Mouse (Mus musculus): ENCODE measurements around the gene Tex9. TPM values are rescaled to one million over a fixed set of nuclear protein-coding genes. Genes with fewer than 3 reads are reported as not detected.

Tex9 gene
- polyA plus RNA-seq (2017; shearing (Covaris generic)), result 7.5 TPM

DNA sequence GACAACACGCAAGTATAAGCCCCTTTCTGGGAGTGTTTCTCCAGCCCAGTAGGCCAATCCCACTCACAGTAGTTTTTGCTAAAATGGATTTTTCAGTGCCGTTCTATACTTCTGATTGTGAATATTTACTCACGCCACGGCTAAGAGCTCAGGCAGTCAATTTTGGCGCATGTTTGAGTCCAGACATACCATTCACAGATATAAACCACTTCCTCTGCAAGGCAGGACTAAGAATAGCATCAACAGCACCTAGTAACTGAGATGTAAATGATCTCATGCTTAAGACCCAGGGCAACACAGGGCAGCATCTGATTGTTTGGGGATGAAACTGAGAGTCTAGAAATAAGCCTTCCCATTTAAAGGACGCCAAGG is at the start of gene Tex9:
Gene Tex9 (minus strand): TSS at position 19 of the 372 bp plus-strand sequence.

DNA sequence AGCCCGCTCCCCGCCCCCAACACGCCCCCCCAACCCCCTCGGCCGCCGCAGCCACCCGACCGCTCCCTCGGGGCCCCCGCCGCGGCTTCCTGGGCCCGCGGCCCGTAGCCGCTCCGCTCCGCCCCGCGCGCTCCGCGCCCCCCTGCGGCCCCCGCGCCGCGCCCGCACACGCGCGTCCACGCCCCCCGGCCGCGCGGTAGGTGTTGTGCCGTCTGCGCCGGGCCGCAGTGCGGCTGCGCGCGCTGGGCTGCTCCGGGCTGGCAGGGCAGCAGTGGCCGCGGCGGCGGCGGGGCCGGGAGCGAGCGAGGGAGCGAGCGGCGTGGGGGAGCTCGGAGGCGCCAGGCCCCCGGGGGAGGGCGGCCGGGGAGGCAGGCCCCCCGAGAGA is 40.0 kb upstream of the Tex9 start, which contains the start of gene Rfx7:
Gene Rfx7 (plus strand): TSS at position 245 of the 385 bp plus-strand sequence.

DNA sequence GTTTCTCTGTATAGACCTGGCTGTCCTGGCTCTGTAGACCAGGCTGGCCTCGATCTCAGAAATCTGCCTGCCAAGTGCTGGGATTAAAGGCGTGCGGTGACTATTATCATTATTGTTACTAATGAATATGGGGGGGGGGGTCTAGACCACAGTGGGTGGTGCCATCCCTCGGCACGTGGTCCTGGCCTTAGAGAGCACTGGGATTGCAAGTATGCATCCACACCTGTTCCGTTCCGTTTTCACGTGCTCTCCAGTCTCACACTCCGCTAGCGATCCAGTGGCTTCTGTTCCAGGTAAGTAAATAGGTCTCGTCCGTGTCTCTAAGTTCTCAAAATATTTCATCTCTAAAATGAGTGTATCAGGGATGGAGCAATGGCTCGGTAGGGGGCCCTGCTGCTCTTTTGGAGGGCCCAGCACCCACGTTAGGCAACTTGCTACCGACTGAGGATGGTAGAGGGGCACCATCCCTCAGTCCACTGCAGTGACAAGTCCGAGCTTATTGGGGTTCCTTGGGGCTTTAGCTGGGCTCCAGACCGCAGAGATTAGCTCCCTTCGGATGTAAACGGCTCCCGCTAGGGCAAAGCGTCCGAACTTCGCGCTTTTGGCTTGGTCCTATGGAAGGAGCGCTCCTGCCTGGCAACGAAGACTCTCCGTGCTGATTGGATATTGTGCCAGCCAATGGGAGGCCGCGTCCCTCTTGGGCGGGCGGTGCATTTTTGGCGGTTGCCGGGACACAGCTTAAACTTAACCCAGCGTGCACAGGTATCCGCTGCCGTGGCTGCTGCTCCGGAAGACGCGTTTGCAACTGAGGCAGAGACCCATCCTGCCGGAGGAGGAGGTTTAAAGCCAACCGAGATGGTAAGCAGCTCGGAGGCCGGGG is 54.0 kb downstream of the Tex9 start, which contains the start of gene Mns1:
Gene Mns1 (plus strand): TSS at position 190 of the 880 bp plus-strand sequence.

Other genes starting within 250 kb of the Tex9 start
- 52.3 TPM for gene Zfp280d, start 217.4 kb downstream of the Tex9 start, polyA plus RNA-seq (2017; shearing (Covaris generic))
- gene Mns1, start 54.2 kb downstream of the Tex9 start, polyA plus RNA-seq (2017; shearing (Covaris generic)), result 15.1 TPM
- 27.5 TPM for gene Rfx7, start 40.0 kb upstream of the Tex9 start, polyA plus RNA-seq (2017; shearing (Covaris generic))
- gene Nedd4, start 170.1 kb upstream of the Tex9 start, polyA plus RNA-seq (2017; shearing (Covaris generic)), result 8.4 TPM